Mouse (Mus musculus) c-Kit-positive CD71-positive TER-119-negative erythroid progenitor cells, embryonic 14.5 days (primary cell): ENCODE measurements around the gene Fgfr2.

Experiments used
- DNase-seq: peaks from one replicate; pipeline ENCODE4 v3.0.0-alpha.2; 2013; ENCODE audit warnings: low read depth

Fgfr2 gene

DNA sequence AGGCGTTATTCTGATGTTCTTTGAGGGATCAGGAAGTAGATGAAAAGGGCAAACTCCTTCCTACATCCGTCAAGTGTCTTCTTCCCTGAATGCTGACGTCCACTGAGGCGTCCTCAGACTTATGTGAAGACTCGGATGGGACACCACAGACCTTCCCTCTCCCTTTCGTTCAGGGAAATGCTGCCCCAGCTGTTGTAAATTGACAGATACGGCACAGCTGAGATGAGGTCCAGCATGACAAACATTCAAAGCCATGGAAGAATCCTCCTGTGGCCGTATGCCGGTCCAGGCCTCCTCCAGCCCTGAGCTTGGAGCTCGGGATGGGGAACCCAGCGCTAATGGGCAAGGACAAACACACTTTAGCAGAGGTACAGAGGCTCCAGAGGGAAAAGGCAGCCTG, 373.6 kb downstream of the Fgfr2 start:
- no peak for DNase-seq

DNA sequence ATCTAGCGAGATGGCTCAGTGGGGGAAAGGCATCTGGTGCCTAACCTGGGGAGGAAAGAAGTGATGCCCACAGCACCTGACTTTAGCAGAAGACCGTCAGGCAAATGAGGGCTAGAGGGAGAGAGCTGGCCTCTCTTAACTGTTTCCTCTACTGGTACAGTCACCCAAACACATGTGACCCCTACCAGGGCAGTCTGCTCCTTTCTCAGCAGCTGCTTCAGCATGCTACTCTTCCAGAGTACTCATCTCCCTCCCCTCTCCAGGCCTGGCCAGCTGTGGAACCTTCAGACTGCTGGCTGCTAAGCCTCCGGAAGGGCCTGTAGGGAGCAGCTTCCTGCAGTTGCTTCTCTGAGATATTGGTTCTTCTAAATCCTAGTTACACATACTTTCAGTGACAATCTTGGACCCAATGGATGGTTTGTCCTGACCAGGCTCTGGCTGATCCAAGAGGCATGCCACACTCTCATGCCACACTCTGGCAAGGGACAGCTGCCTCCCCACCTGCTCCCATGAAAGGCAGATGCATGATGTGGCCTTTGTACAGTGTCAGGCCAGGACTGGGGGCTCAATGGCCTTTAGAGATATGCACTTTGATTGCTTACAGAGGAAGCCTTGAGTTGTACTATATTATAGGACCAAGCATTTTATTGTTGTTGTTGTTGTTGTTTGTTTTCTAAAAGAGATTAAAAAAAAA, 374.9 kb downstream of the Fgfr2 start:
- no peak for DNase-seq

DNA sequence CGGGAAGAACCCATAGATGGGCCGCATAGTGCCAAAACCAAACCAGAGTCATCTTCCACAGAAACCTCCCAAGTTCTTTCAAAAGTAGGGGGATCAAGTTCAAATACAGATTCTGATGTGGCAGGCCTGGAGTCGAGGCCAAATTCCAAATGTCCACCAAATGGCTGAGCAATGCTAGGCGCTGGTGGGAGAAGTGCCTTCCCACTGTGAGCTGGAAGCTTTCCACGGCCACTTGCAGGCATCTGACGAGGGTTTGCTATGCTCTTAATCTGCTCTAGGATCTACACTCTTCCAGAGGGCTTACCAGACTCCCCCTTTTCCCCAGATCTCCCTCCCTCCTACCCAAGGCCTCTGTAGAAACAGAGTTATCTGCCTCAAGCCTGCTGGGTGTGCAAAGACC, 376.1 kb downstream of the Fgfr2 start:
- DNase-seq: no peak

DNA sequence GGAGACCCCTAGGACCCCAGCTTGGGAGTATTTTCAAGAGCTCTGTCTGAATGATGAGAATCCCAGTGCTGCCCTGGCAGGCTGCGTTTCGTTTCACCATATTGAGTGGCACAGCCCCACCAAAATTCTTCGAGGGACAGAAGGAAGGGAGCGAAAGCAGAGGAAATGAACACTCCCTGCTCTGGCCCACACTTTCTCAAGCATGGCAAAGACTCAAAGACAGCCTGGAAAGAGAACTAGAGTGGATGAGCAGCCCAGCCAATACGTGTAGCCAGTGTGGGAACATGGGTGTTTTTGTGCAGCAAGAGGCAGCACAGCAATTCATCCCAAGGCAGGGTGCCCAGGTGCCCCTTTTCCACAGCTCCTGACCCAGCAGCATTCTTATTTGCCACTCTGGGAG, 380.2 kb downstream of the Fgfr2 start:
- no peak for DNase-seq

- DNase-seq: no peak
Observed at GRCm38 (mm10) chr7:132739829-132740228, 383.3 kb downstream of the Fgfr2 start.

GRCm38 (mm10) chr7:132738844-132739243, 384.3 kb downstream of the Fgfr2 start:
- DNase-seq: peak; percentile 53

GRCm38 (mm10) chr7:132736099-132736862, 386.9 kb downstream of the Fgfr2 start:
- no peak for DNase-seq

DNA sequence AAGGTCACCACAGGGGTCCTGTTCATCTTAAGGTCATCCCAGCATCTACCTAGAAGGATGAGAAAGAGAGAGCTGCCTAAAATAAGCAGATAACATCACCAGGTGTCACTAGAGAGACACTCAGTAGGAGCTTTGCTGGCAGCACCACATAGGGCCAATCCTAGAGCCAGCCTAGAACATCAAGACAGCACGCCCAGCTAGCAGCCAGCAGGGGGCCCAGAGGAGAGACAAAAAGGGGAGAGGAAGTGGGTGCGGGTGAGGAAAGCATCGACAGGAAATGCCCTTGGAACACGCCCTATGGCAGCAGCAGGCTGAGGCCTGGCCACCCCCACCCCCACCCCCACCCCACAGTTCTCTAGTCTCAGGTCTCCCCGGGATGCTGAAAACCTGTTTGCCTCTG, 388.0 kb downstream of the Fgfr2 start:
- DNase-seq: peak; percentile 77

- no peak for DNase-seq
Observed at GRCm38 (mm10) chr7:132734222-132734621, 388.9 kb downstream of the Fgfr2 start.

DNA sequence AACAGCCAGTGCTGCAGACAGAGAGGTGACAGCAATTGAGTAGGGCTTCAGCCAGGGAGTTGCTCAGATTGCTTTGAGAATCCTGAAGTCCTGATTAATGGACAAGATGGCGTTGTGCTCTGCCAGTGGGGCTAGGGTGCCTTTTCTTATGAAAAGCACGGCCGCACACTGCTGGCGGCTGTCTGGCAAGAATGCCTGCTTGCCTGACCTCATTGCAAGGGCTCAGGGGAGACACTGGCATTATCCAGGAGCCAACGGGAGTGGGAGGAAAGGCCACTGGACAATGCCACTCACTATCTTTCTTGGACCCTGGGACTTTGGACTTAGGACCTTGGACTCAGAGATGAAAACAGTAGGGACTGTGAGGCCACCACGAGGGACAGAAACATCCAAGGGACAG, 389.6 kb downstream of the Fgfr2 start:
- no peak for DNase-seq

GRCm38 (mm10) chr7:132732136-132732789, 390.9 kb downstream of the Fgfr2 start:
- DNase-seq: no peak

DNA sequence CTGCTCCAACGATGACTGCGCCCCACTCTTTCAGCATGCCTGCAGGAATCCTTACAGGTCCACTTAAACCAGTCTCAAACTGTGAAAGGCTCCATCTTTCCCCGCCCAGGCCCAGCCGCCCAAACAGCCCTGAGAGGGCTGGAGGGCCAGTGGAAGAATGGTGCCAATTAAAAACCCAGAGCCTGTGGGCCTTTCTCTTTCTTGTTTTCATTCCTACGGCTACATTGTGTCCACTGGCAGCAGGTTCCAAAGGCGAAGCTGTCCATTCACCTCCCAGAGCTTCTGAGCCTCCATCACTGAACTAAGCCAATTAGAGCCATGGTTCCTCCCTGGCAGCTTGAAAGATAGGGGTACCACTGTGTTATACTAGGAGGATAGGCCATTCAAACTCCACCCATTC, 391.6 kb downstream of the Fgfr2 start:
- no peak for DNase-seq

DNA sequence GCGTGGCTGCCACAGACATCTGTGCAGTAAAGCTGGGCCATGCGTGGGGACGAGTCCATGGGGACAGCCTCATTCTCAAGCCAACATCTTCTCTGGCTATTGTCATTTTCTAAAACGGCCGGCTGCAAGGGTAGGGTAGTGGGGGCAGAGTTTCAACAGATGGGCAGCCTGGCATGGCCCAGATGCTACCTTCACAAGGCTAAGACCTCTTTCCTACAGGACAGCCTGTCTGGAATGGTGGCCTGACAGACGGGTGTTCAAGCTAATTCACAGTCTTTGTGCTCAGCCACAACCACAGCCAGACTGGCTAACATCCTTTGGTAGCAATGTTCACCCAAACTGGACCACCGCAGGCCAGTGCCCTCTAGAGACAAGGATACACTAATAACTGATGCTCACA, 392.6 kb downstream of the Fgfr2 start:
- DNase-seq: no peak

- no peak for DNase-seq
Observed at GRCm38 (mm10) chr7:132729093-132729831, 393.9 kb downstream of the Fgfr2 start.

- DNase-seq: no peak
Observed at GRCm38 (mm10) chr7:132726106-132726861, 396.9 kb downstream of the Fgfr2 start.

- no peak for DNase-seq
Observed at GRCm38 (mm10) chr7:132724501-132725062, 398.6 kb downstream of the Fgfr2 start.

- DNase-seq: peak; percentile 87
Observed at GRCm38 (mm10) chr7:132723906-132724305, 399.2 kb downstream of the Fgfr2 start.

- no peak for DNase-seq
Observed at GRCm38 (mm10) chr7:132722401-132723370, 400.5 kb downstream of the Fgfr2 start.

DNA sequence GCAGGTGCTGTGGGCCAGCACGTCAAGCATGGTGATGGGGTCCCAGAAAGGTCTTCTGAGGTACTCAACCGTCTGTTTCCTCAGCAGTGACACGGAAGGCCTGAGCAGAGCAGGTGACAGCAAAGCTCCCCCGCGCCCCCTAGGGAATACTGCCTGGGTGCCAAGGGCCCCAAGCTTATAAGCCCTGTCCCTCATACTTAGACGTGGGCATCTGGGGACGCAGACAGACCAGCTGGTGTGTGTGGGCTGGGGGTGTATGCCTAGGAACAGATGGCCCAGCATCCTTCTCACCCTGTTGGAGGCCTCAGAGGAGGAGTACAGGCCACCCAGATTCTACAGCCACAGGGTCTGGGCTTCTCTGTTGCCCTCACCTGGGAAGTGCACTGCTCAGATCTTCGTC, 402.6 kb downstream of the Fgfr2 start:
- DNase-seq: no peak

- no peak for DNase-seq
Observed at GRCm38 (mm10) chr7:132719570-132719969, 403.6 kb downstream of the Fgfr2 start.
